Mouse (Mus musculus) thymus, postnatal 14 days (tissue): Measurements from ENCODE around the gene Rad23a.

Experiments used
- DNase-seq: peaks from one replicate; pipeline ENCODE4 v3.0.0; 2021

Gene Rad23a

GRCm38 (mm10) chr8:84840248-84840999, at the start of gene Rad23a:
Rad23a (minus strand) TSS chr8:84840665.
- peak; percentile 92 for DNase-seq

GRCm38 (mm10) chr8:84889141-84889540, 48.7 kb upstream of the Rad23a start:
- DNase-seq = no peak

DNA sequence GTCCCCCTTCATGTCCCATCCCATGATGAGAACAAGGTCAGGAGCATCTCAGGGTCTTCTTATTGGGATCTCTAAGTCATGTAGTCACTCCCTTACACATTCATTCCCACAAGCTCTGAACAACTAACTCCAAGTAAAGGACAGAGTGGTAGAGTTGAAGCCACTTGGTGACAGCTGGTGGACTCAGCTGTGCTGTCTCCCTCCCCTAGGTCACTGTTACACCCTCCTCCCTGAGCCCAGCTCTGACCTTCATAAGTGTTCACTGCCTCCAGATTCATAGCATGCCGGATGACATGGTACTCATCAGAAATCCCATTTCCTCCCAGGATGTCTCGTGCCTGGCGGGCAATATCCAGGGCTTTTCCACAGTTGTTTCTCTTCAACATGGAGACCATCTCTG, 47.8 kb upstream of the Rad23a start:
- no peak for DNase-seq

DNA sequence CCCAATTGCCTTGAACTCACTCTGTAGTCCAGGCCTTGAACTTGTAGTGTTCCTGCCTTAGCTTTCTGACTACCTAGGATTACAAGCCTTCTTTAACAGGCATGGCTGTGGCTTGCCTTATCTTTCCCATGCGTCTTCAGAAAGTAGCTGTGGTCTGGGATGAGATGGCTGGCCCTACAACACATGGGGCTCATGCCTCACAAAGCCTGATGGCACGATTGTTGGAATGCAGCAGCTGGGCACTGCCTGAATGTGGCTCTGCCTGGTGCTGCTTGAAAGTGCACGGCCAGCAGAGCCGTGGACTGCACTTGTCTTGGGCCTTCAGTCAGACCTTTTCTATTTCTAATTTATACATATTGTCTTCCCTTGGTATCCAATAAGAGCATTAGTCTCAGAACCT, 44.3 kb upstream of the Rad23a start:
- no peak for DNase-seq

DNA sequence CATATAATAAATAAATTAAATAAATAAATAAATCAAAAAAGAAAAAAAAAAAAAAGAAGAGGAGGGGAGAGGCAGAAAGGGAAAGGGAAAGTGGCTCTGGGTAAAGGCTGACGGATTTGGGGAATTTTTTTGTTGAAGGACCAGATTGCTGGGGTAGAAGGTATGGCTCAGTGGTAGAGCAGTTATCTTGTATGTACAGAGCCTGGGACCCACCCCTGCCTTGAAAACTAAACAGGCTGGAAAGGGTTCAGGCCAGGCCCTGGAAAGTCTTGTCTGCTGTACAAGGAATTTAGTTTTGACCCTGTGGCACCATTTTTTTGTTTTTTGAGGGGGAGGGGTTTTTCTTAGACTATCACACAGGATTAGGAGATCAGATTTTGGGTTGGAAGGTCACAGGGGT, 38.5 kb upstream of the Rad23a start:
- no peak for DNase-seq

GRCm38 (mm10) chr8:84877297-84878035, 37.0 kb upstream of the Rad23a start:
- DNase-seq = no peak

- DNase-seq = no peak
These were observed 33.9 kb upstream of the Rad23a start for GRCm38 (mm10) chr8:84874339-84874738.

- no peak for DNase-seq
These were observed 32.6 kb upstream of the Rad23a start for GRCm38 (mm10) chr8:84873016-84873415.

- peak; percentile 46 for DNase-seq
These were observed 32.0 kb upstream of the Rad23a start for GRCm38 (mm10) chr8:84872309-84872965.

DNA sequence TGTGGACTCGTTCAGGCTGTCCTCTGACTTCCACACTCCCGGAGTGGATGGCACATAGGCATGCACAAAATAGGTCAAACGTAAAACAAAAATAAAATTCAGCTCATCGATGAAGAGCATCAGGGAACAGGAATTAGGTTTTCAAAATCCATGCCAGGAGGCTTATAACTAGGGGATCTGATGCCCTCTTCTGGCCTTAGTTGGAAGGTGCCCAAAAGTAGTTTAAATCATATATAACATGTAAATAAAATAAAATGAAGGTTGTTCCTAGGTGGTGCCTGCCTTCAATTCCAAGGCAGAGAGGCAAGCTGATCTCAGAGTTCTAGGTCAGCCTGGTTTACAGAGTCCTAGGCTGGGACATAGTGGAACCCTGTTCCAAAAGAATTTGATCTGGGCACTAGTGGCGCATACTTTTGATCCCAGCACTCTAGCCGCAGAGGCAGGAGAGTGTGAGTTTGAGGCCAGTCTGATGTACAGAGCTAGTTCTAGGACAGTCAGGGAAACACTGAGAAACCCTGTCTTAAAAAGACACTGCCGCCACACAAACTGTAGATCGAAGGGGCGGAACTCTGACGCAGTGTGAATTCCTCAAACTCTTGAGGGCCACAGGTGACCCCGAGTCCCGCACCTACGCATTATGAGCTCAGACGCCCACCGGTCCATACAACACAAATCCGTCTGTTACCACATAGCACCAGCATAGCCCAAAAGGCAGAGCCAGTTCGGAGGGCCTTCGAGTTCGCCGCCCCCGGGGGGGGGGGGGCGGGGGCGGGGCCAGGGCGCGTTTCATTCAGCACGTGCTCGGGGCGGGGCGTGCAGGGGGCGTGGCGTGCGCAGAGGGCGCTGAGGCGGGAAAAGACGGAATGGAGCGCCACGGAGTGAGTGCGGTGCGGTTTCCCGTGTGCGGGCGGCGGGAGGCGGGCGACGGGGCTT, 31.2 kb upstream of the Rad23a start, which contains the start of gene Syce2:
Gene Syce2, plus strand, starts transcription at position 736 of the 933 bp plus-strand sequence.
- peak; percentile 91 for DNase-seq

DNA sequence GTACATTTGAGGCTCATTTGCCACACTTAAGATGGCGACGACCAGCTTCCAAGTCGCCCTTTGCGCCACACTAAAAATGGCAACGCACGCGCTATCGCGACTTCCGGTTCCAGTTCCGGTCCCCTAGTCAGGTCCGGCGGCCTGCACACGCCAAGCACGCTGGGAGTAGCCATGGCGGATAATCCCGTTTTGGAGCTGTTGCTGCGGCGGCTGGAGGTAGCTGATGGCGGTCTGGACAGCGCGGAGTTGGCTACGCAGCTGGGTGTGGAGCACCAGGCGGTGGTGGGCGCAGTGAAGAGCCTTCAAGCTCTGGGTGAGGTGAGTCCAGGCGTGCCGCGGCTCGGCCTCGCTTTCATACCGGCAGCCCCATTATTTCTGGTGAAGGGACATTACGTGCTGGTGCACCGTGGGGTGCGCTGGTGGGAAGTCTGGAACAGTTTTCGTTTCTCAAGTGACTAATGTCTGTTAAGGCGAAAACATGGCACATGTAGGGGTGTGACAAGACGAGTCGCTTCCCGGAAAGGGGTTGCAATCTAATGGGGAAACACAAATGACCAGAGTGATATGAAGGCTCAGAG, 16.5 kb upstream of the Rad23a start, which contains the start of gene Farsa:
Gene Farsa, plus strand, starts transcription at position 126 of the 578 bp plus-strand sequence.
- DNase-seq = peak; percentile 91

DNA sequence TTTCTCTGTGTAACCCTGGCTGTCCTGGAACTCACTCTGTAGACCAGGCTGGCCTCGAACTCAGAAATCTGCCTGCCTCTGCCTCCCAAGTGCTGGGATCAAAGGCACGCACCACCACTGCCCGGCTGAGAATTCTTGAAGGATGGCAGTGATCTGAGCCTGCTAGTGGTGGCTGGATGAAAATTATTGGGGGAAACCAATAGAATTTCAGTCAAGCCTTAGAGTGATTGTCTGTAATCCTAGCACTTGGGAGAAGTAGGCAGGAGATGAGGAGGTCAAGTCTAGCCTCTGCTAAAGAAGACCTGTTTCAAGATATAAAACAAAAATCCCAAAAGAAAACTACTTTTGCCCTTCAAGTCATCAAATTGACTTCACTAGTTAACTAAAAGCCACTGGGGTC, 16.0 kb upstream of the Rad23a start:
- DNase-seq = no peak

GRCm38 (mm10) chr8:84847684-84848435, 7.4 kb upstream of the Rad23a start:
- peak; percentile 36 for DNase-seq

DNA sequence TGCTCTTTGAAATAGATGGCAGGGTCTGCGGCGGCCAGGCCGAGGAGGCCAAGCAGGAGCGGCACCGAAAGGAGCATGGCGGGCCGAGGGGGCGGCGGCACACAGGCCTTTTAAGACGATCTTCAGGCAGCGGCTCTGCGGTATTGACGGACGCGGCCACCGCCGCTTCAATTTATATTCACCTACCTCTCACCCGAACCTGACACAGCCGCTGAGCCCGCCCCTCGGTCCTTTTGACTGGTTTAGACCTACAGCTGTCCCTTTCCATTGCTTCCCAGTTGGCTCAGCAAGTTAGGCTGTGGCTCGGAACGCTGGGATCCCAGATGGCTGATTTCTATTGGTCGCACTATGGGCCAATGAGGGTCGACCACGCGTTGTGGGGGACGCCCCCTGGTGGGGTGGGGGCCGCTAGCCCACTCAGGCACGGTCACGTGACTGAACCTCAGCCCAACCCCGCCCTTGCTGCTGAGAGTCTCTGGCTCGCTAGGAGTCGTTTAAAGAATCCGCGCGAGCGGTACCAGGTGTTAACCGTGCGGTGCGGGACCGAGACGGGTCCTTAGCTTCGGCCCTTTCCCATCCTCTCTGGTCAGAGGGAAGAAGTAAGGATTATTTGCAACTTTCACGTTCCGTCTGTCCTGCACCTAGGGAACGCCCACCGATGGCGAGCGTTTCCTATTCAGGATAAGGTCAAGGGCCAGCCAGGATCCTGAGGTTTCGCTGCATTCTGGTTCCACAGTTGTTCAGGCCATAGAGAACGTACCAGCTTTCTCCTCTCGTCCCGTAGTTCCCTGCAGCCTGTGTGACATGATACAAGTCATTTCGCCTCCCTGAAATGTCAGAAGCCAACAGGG, 6.5 kb upstream of the Rad23a start, which contains the start of gene Calr:
Gene Calr, minus strand, starts transcription at position 213 of the 851 bp plus-strand sequence.
- DNase-seq = peak; percentile 100

- no peak for DNase-seq
These were observed 5.7 kb upstream of the Rad23a start for GRCm38 (mm10) chr8:84846094-84846721.

DNA sequence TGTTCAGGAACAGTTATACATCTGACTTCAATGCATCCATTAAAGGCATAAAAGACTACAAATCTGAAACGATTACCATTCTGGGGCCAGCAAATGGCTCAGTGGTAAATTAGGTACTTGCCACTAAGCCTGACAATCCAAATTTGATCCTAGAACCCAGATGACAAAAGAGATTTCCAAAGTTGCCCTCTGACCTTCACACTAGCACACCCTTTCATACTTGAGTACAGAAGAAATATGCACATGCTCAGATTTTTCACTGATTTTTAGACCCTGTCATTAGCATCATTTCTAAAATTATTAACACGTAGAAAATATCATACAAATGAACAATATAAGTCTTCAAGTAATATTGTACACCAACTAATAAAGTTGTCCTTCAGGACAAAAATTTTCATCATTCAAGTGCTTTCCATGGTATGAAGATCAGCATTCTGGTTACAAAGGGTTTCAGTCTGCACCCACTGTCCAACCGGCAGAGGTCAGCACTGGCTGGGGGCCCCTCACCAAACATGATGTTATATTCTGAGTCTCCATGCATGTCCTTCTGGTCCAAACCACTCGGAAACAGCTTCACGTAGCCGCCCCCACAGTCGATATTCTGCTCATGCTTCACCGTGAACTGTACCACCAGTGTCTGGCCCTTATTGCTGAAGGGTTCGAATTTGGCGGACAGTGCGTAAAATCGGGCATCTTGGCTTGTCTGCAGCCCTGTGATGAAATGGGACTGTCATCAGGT, 5.1 kb upstream of the Rad23a start:
- DNase-seq = no peak

- DNase-seq = no peak
These were observed 4.1 kb upstream of the Rad23a start for GRCm38 (mm10) chr8:84844397-84845070.

DNA sequence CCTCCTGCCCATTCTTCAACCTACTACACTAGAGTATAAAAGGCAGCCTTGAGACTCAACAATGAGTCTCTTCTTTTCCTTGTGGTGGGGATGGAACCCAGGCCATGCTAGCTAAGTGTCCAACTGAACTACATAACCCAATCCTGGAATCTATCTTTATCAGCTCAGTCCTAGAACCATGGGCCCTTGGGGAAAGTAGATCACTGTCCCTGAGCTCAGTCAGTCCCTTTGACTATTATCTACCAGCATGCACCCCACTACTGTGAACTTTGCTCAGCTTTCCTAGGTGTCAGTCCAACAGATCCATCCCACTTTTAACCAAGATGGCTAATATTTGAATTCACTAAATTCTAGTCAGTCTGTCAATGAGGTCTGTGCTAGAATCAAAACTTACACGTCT, 1.0 kb upstream of the Rad23a start:
- no peak for DNase-seq
